Mouse (Mus musculus) midbrain, embryonic 16.5 days (tissue): Measurements from ENCODE around the gene Gmds. TPM values are rescaled to one million over a fixed set of nuclear protein-coding genes. Genes with fewer than 3 reads are reported as not detected.

Experiments
- ATAC-seq: fragments of 200-750 bp; cut with Nextera tagmentation; 2 replicates; pipeline ENCODE4 v1.8.0; 2017; ENCODE audit warnings: moderate TSS enrichment
- H3K27ac ChIP-seq: fragments of 300-500 bp; sonication (generic); 2 replicates; pipeline ENCODE4 v1.5.1; 2014; ENCODE audit warnings: mild to moderate bottlenecking, low read length, mixed read lengths
- H3K27me3 ChIP-seq: fragments of 300-500 bp; sonication (generic); 2 replicates; pipeline ENCODE4 v1.6.1; 2014; ENCODE audit warnings: low read depth, low read length, mixed read lengths; ENCODE audit not compliant: control insufficient read depth, insufficient read depth
- H3K36me3 ChIP-seq: fragments of 300-500 bp; sonication (generic); 2 replicates; pipeline ENCODE4 v1.6.1; 2014; ENCODE audit warnings: mild to moderate bottlenecking, low read length, moderate library complexity, mixed read lengths; ENCODE audit not compliant: control insufficient read depth, insufficient read depth
- H3K4me1 ChIP-seq: fragments of 300-500 bp; sonication (generic); 2 replicates; pipeline ENCODE4 v1.6.1; 2014; ENCODE audit warnings: mild to moderate bottlenecking, low read length, mixed read lengths; ENCODE audit not compliant: control insufficient read depth, insufficient read depth
- H3K4me2 ChIP-seq: fragments of 300-500 bp; sonication (generic); 2 replicates; pipeline ENCODE4 v1.6.1; 2014; ENCODE audit warnings: mild to moderate bottlenecking, low read length, mixed read lengths
- H3K4me3 ChIP-seq: fragments of 300-500 bp; sonication (generic); 2 replicates; pipeline ENCODE4 v1.5.1; 2014; ENCODE audit warnings: low read depth, mild to moderate bottlenecking, low read length, moderate library complexity, mixed read lengths
- H3K9ac ChIP-seq: fragments of 300-500 bp; sonication (generic); 2 replicates; pipeline ENCODE4 v1.6.1; 2014; ENCODE audit warnings: low read depth, low read length, mixed read lengths
- H3K9me3 ChIP-seq: fragments of 300-500 bp; sonication (generic); replicated peaks from 2 replicates; pipeline ENCODE4 v1.6.1; 2014; ENCODE audit warnings: mild to moderate bottlenecking, low read length, mixed read lengths; ENCODE audit not compliant: control insufficient read depth, poor library complexity, severe bottlenecking
- WGBS: fragments of 180-500 bp; shearing (Covaris S2); extraction: QIAGEN DNeasy Blood & Tissue Kit; methylation state at CpG from one replicate; pipeline ENCODE4 v1.1.7; 2014; 5-methylcytosine and 5-hydroxymethylcytosine counted together
- polyA plus RNA-seq: library from polyadenylated mRNA; unstranded; fragments of >200 nt; fragmentation: Nextera tagmentation; extraction: Ambion mirVana; gene quantifications from 2 replicates; pipeline ENCODE4 v1.2.1, GENCODE M21; 2015

The Gmds gene
- polyA plus RNA-seq, 1 experiment from 2014 or later = 34.9 TPM

- no peak overlapping the region for H3K4me3 ChIP-seq
- no peak overlapping the region for H3K4me2 ChIP-seq
- H3K4me1 ChIP-seq = no peaks in the 10 kb centered on the region
- no peak overlapping the region for H3K9ac ChIP-seq
- H3K36me3 ChIP-seq = no peaks in the 10 kb centered on the region
- WGBS = 59% methylated on average over 1 of the region's 1 CpGs
- no peaks in the 10 kb centered on the region for H3K9me3 ChIP-seq
- ATAC-seq = no peak
- no peaks in the 10 kb centered on the region for H3K27me3 ChIP-seq
- no peak overlapping the region for H3K27ac ChIP-seq
These were observed 192.6 kb downstream of the Gmds start for GRCm38 (mm10) chr13:32145916-32146315.

- no peaks in the 10 kb centered on the region for H3K27me3 ChIP-seq
- ATAC-seq = no peak
These were observed 193.4 kb downstream of the Gmds start for GRCm38 (mm10) chr13:32145179-32145578.

GRCm38 (mm10) chr13:32143651-32144050 lies 194.9 kb downstream of the Gmds start:
- Histone ChIP-seq H3K9me3 (no peaks in the 10 kb centered on the region), H3K27me3 (no peaks in the 10 kb centered on the region), H3K4me3 (no peak overlapping the region), H3K27ac (no peak overlapping the region), H3K36me3 (no peaks in the 10 kb centered on the region), H3K4me1 (no peaks in the 10 kb centered on the region), H3K9ac (no peak overlapping the region), H3K4me2 (no peak overlapping the region)
- no peak for ATAC-seq
- WGBS = 84% methylated on average over 3 of the region's 3 CpGs

More at GRCm38 (mm10) chr13:32145179-32145578, 193.4 kb downstream of the Gmds start:
- WGBS = 61% methylated on average over 2 of the region's 2 CpGs
- no peak overlapping the region for H3K4me2 ChIP-seq
- H3K36me3 ChIP-seq = no peaks in the 10 kb centered on the region
- H3K9me3 ChIP-seq = no peaks in the 10 kb centered on the region
- H3K4me3 ChIP-seq = no peak overlapping the region
- H3K27ac ChIP-seq = no peak overlapping the region
- H3K4me1 ChIP-seq = no peaks in the 10 kb centered on the region
- no peak overlapping the region for H3K9ac ChIP-seq

- no peaks in the 10 kb centered on the region for H3K9me3 ChIP-seq
- no peaks in the 10 kb centered on the region for H3K4me1 ChIP-seq
- no peaks in the 10 kb centered on the region for H3K36me3 ChIP-seq
- H3K4me2 ChIP-seq = no peak overlapping the region
- no peak for ATAC-seq
- no peaks in the 10 kb centered on the region for H3K27me3 ChIP-seq
- no peak overlapping the region for H3K27ac ChIP-seq
- 47% methylated on average over 4 of the region's 4 CpGs for WGBS
- no peak overlapping the region for H3K9ac ChIP-seq
- no peak overlapping the region for H3K4me3 ChIP-seq
These were observed 203.8 kb downstream of the Gmds start for GRCm38 (mm10) chr13:32134663-32135273.

GRCm38 (mm10) chr13:32129970-32130369 lies 208.6 kb downstream of the Gmds start:
- ATAC-seq = no peak
- H3K27me3 ChIP-seq = no peaks in the 10 kb centered on the region
- no peaks in the 10 kb centered on the region for H3K4me1 ChIP-seq
- no peak overlapping the region for H3K4me2 ChIP-seq
- H3K36me3 ChIP-seq = no peaks in the 10 kb centered on the region
- H3K4me3 ChIP-seq = no peak overlapping the region
- H3K9ac ChIP-seq = no peak overlapping the region
- H3K27ac ChIP-seq = no peak overlapping the region
- H3K9me3 ChIP-seq = no peaks in the 10 kb centered on the region
- WGBS = 90% methylated on average over 1 of the region's 1 CpGs

GRCm38 (mm10) chr13:32118386-32118785 lies 220.2 kb downstream of the Gmds start:
- no peaks in the 10 kb centered on the region for H3K9me3 ChIP-seq
- H3K9ac ChIP-seq = no peak overlapping the region
- H3K4me2 ChIP-seq = no peak overlapping the region
- H3K4me1 ChIP-seq = no peaks in the 10 kb centered on the region
- no peak overlapping the region for H3K4me3 ChIP-seq
- WGBS = 52% methylated on average over 1 of the region's 1 CpGs
- no peak overlapping the region for H3K27ac ChIP-seq
- H3K36me3 ChIP-seq = no peaks in the 10 kb centered on the region
- ATAC-seq = no peak
- H3K27me3 ChIP-seq = no peaks in the 10 kb centered on the region

- H3K4me1 ChIP-seq = no peaks in the 10 kb centered on the region
- whole genome bisulfite sequencing = 70% methylated on average over 1 of the region's 1 CpGs
- H3K27ac ChIP-seq = no peak overlapping the region
- H3K4me3 ChIP-seq = no peak overlapping the region
- ATAC-seq = no peak
- no peak overlapping the region for H3K4me2 ChIP-seq
- no peaks in the 10 kb centered on the region for H3K36me3 ChIP-seq
- no peaks in the 10 kb centered on the region for H3K9me3 ChIP-seq
- no peak overlapping the region for H3K9ac ChIP-seq
- no peaks in the 10 kb centered on the region for H3K27me3 ChIP-seq
These were observed 223.1 kb downstream of the Gmds start for GRCm38 (mm10) chr13:32115468-32115867.

GRCm38 (mm10) chr13:32113875-32114274 lies 224.7 kb downstream of the Gmds start:
- no peak overlapping the region for H3K27ac ChIP-seq
- H3K4me3 ChIP-seq = no peak overlapping the region
- H3K36me3 ChIP-seq = no peaks in the 10 kb centered on the region
- H3K9me3 ChIP-seq = no peaks in the 10 kb centered on the region
- no peaks in the 10 kb centered on the region for H3K4me1 ChIP-seq
- H3K4me2 ChIP-seq = no peak overlapping the region
- no peaks in the 10 kb centered on the region for H3K27me3 ChIP-seq
- WGBS = 95% methylated on average over 3 of the region's 3 CpGs
- no peak overlapping the region for H3K9ac ChIP-seq
- no peak for ATAC-seq

GRCm38 (mm10) chr13:32088303-32088977 lies 250.1 kb downstream of the Gmds start:
- Histone ChIP-seq H3K4me2 (no peak overlapping the region), H3K9ac (no peak overlapping the region), H3K27ac (no peak overlapping the region), H3K27me3 (no peaks in the 10 kb centered on the region), H3K36me3 (no peaks in the 10 kb centered on the region), H3K4me3 (no peak overlapping the region), H3K9me3 (no peaks in the 10 kb centered on the region), H3K4me1 (no peaks in the 10 kb centered on the region)
- ATAC-seq = no peak
- 85% methylated on average over 7 of the region's 7 CpGs for whole genome bisulfite sequencing
